Mouse (Mus musculus) neural tube, embryonic 14.5 days (tissue): Measurements from ENCODE around the gene Taf8. TPM values are rescaled to one million over a fixed set of nuclear protein-coding genes. Genes with fewer than 3 reads are reported as not detected.
A peak's percentile ranks its signal among the peaks of the same experiment; 100 is the strongest.

Experiments used
- ATAC-seq: fragments of 200-750 bp; cut with Nextera tagmentation; 2 replicates; pipeline ENCODE4 v1.8.0; 2017; ENCODE audit warnings: low read depth, mild to moderate bottlenecking, moderate TSS enrichment, moderate library complexity
- H3K27ac ChIP-seq: fragments of 300-500 bp; sonication (generic); 2 replicates; pipeline ENCODE4 v1.5.1; 2014; ENCODE audit warnings: low read depth, mild to moderate bottlenecking, control low read depth, low read length, moderate library complexity, mixed read lengths
- H3K27me3 ChIP-seq: fragments of 300-500 bp; sonication (generic); 2 replicates; pipeline ENCODE4 v1.6.1; 2014; ENCODE audit warnings: low read length; ENCODE audit not compliant: control insufficient read depth, insufficient read depth
- H3K36me3 ChIP-seq: fragments of 300-500 bp; sonication (generic); 2 replicates; pipeline ENCODE4 v1.6.1; 2014; ENCODE audit warnings: low read length, mixed read lengths; ENCODE audit not compliant: control insufficient read depth, insufficient read depth
- H3K4me1 ChIP-seq: fragments of 300-500 bp; sonication (generic); 2 replicates; pipeline ENCODE4 v1.6.1; 2014; ENCODE audit warnings: low read length; ENCODE audit not compliant: control insufficient read depth, insufficient read depth
- H3K4me2 ChIP-seq: fragments of 300-500 bp; sonication (generic); 2 replicates; pipeline ENCODE4 v1.6.1; 2014; ENCODE audit warnings: mild to moderate bottlenecking, low read depth, low read length, control low read depth
- H3K4me3 ChIP-seq: fragments of 300-500 bp; sonication (generic); 2 replicates; pipeline ENCODE4 v1.5.1; 2014; ENCODE audit warnings: low read depth, low read length, control low read depth, mixed read lengths
- H3K9ac ChIP-seq: fragments of 300-500 bp; sonication (generic); replicated peaks from 2 replicates; pipeline ENCODE4 v1.6.1; 2014; ENCODE audit warnings: low read depth, mild to moderate bottlenecking, control low read depth, low read length, mixed read lengths
- H3K9me3 ChIP-seq: fragments of 300-500 bp; sonication (generic); 2 replicates; pipeline ENCODE4 v1.6.1; 2016; ENCODE audit warnings: low read length; ENCODE audit not compliant: control insufficient read depth
- WGBS: fragments of 180-500 bp; shearing (Covaris S2); extraction: QIAGEN DNeasy Blood & Tissue Kit; methylation state at CpG from one replicate; pipeline ENCODE4 v1.1.7; 2014; 5-methylcytosine and 5-hydroxymethylcytosine counted together
- polyA plus RNA-seq: library from polyadenylated mRNA; unstranded; fragments of >200 nt; fragmentation: Nextera tagmentation; extraction: Ambion mirVana; gene quantifications from 2 replicates; pipeline ENCODE4 v1.2.1, GENCODE M21; 2014

Gene Taf8
- polyA plus RNA-seq, 1 experiment from 2014 or later: 16.4 TPM

DNA sequence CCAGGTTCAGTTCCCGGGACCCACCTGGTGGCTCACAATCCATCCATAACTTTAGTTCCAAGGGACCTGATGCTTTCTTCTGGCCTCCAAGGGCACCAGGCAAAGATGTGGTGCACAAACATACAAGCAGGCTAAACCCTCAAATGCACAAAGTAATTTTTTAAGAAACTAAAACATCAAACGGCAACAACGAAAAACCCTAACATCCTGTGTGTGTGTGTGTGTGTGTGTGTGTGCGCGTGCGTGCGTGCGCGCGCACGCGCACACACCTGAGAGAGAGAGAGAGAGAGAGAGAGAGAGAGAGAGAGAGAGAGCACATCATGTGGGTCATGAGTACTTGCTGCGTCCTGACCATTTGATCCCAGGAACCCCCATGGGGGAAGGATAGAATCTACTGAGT, 31.6 kb upstream of the Taf8 start:
- no peaks in the 10 kb centered on the region for H3K36me3 ChIP-seq

GRCm38 (mm10) chr17:47532364-47532763, 30.3 kb upstream of the Taf8 start:
- no peaks in the 10 kb centered on the region for H3K9me3 ChIP-seq
- H3K9ac ChIP-seq: no peak overlapping the region
- H3K36me3 ChIP-seq: no peaks in the 10 kb centered on the region
- H3K4me3 ChIP-seq: no peak overlapping the region
- no peaks in the 10 kb centered on the region for H3K27me3 ChIP-seq
- no peak overlapping the region for H3K4me2 ChIP-seq
- H3K27ac ChIP-seq: no peak overlapping the region
- peaks cover 2% of the 10 kb centered on the region; the same call in 1 of the 2 replicates for H3K4me1 ChIP-seq
- ATAC-seq: no peak
- WGBS: 97% methylated on average over 5 of the region's 5 CpGs

More for the DNA sequence above, 31.6 kb upstream of the Taf8 start:
- H3K9ac ChIP-seq: no peak overlapping the region
- no peaks in the 10 kb centered on the region for H3K9me3 ChIP-seq
- H3K4me1 ChIP-seq: no peaks in the 10 kb centered on the region
- H3K27ac ChIP-seq: no peak overlapping the region
- ATAC-seq: no peak
- WGBS: 94% methylated on average over 13 of the region's 13 CpGs
- no peak overlapping the region for H3K4me2 ChIP-seq
- H3K27me3 ChIP-seq: no peaks in the 10 kb centered on the region
- H3K4me3 ChIP-seq: no peak overlapping the region

DNA sequence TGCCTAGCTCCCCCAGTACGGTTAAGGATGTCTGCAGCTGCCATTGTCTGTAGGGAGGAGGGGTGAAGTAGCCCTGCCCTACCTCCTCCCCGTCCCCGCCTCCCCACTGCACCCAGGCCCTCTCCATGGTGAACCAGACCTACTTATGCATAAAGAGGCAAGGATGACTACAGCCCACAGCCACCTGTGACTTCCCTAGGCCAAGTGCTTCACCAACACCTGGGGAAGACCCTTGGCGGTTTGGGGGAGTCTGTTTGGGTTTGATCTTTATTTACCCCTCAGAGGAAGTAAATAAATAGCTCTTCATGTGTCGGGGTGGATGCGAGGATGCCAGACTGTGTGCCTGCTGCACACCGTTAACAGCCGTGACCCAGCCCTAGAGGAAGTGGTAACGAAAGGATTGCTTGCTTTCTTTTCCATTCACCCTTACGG, 29.3 kb upstream of the Taf8 start:
- no peaks in the 10 kb centered on the region for H3K36me3 ChIP-seq
- H3K27me3 ChIP-seq: no peaks in the 10 kb centered on the region
- no peaks in the 10 kb centered on the region for H3K9me3 ChIP-seq
- no peak overlapping the region for H3K9ac ChIP-seq
- no peak overlapping the region for H3K4me3 ChIP-seq
- H3K4me2 ChIP-seq: no peak overlapping the region
- no peak for ATAC-seq
- 41% methylated on average over 10 of the region's 10 CpGs for WGBS
- H3K27ac ChIP-seq: no peak overlapping the region
- H3K4me1 ChIP-seq: peaks cover 2% of the 10 kb centered on the region; the same call in 1 of the 2 replicates

GRCm38 (mm10) chr17:47529595-47529994, 27.5 kb upstream of the Taf8 start:
- Histone ChIP-seq H3K9me3 (no peaks in the 10 kb centered on the region), H3K4me3 (no peak overlapping the region), H3K36me3 (no peaks in the 10 kb centered on the region), H3K4me2 (no peak overlapping the region), H3K27ac (no peak overlapping the region), H3K4me1 (peaks cover 2% of the 10 kb centered on the region; the same call in 1 of the 2 replicates), H3K27me3 (no peaks in the 10 kb centered on the region), H3K9ac (no peak overlapping the region)
- no peak for ATAC-seq
- WGBS: 94% methylated on average over 11 of the region's 11 CpGs

DNA sequence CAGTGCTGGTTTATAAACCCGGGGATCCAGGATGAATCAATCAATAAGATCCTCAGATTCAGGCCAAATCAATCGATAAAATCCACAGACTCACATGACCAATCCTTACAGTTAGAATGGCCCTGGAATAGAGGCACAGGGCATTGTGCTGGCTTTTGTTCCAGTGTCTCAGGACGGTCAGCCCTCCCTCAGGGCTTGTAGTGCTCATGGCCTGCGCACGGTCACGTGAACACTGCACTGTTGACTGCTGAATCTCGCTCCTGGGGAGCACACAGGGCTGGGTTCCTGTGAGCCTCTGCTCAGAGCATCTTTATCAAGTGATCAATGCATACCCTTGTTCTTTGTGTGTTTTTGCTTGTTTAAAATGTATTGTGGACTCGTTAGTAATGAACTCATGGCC, 26.8 kb upstream of the Taf8 start:
- Histone ChIP-seq H3K27me3 (no peaks in the 10 kb centered on the region), H3K36me3 (no peaks in the 10 kb centered on the region), H3K27ac (no peak overlapping the region), H3K4me2 (no peak overlapping the region), H3K9ac (no peak overlapping the region), H3K4me3 (no peak overlapping the region), H3K4me1 (peaks cover 2% of the 10 kb centered on the region; the same call in 1 of the 2 replicates), H3K9me3 (no peaks in the 10 kb centered on the region)
- WGBS: 58% methylated on average over 8 of the region's 8 CpGs
- no peak for ATAC-seq

DNA sequence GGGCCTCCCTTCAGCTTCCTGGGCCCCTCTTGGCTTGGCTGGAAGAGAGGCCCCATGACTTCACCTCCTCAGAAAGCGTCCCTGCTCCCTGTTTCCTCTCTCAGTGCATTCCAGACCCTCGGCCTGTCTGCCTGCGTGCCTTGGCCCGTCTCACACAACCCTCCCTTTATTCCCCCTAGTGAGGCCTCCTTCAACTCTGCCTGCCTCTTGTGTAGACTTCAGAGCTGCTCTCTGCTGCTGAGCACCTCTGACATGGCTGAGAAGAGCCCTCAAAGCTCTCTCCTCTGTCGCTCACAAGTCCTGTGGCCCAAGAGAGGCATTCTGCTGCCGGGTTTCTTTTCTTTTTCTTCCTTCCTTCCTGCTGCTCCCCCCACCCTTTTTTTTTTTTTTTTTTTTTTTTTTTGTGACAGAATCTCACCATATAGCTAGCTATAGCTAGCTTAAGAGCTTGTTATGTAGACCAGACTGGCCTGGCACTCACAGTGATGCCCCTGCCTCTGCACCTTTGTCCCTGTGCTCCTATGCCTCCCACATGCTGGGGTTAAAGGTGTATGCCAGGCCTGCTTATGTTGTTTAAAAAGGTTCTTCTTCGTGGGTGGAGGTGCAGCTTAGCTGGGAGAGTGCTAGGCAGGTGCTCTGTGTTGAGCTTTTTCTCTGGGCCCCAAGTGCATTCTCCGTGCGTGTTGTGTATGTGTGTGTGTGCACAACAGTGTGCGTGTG, 25.6 kb upstream of the Taf8 start:
- 0 out of 2 replicates have a peak overlapping the region, but pooled peaks have one; percentile 34 for H3K27ac ChIP-seq
- H3K9me3 ChIP-seq: no peaks in the 10 kb centered on the region
- H3K9ac ChIP-seq: no peak overlapping the region
- ATAC-seq: peak; percentile 28; the same call in 1 of the 2 replicates
- H3K36me3 ChIP-seq: no peaks in the 10 kb centered on the region
- H3K4me1 ChIP-seq: peaks cover 2% of the 10 kb centered on the region
- H3K4me3 ChIP-seq: no peak overlapping the region
- no peak overlapping the region for H3K4me2 ChIP-seq
- no peaks in the 10 kb centered on the region for H3K27me3 ChIP-seq
- 56% methylated on average over 10 of the region's 10 CpGs for WGBS

- ATAC-seq: no peak
- Histone ChIP-seq H3K9ac (no peak overlapping the region), H3K4me1 (peaks cover 7% of the 10 kb centered on the region), H3K27me3 (no peaks in the 10 kb centered on the region), H3K36me3 (no peaks in the 10 kb centered on the region), H3K4me2 (no peak overlapping the region), H3K27ac (0 out of 2 replicates have a peak overlapping the region, but pooled peaks have one; percentile 34), H3K4me3 (no peak overlapping the region), H3K9me3 (no peaks in the 10 kb centered on the region)
- WGBS: 76% methylated on average over 17 of the region's 17 CpGs
These were observed 24.9 kb upstream of the Taf8 start for GRCm38 (mm10) chr17:47526856-47527520.

DNA sequence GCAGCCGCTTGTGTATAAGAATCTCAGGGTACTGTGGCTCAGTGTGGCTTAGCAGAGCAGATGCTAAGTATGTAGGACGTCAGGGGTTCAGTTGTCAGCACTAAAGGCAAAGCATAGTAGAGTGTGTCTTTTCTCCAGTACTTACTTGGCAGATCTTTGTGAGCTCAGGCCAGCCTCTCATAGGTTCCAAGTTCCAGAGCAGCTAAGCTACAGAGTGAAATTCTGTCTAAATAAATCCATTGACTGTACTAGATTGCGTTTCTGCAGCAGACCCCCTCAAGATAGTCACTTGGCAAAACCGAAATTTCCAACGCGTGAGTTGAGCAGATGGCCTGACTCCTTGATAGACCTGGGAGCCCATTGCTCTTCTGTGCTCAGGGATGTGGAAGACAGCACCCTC, 22.9 kb upstream of the Taf8 start:
- Histone ChIP-seq H3K4me3 (no peak overlapping the region), H3K27me3 (no peaks in the 10 kb centered on the region), H3K27ac (no peak overlapping the region), H3K36me3 (no peaks in the 10 kb centered on the region), H3K9ac (no peak overlapping the region), H3K9me3 (no peaks in the 10 kb centered on the region), H3K4me1 (peaks cover 15% of the 10 kb centered on the region), H3K4me2 (no peak overlapping the region)
- 93% methylated on average over 6 of the region's 6 CpGs for WGBS
- no peak for ATAC-seq

DNA sequence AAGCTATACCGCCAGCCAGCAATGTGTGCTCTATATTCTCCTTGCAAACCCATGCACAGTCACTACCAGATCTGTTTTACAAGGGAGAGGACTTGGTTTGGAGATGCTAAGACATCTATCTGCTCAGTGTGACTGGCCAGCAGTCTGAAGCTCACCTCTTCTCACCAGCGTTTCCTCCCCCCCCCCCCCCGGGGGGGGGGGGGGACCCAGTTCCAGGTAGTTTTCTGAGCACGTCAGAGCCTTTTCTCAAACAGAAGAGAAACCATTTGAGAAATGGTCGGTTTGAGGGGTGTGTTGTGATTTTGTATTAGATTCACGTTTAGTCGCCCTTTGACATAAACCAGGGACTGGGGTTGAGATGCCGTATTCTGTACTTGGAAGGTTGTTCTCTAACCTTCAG, 22.0 kb upstream of the Taf8 start:
- WGBS: 75% methylated on average over 8 of the region's 8 CpGs
- H3K9ac ChIP-seq: no peak overlapping the region
- ATAC-seq: no peak
- H3K4me2 ChIP-seq: no peak overlapping the region
- no peak overlapping the region for H3K4me3 ChIP-seq
- H3K9me3 ChIP-seq: no peaks in the 10 kb centered on the region
- no peaks in the 10 kb centered on the region for H3K27me3 ChIP-seq
- peaks cover 15% of the 10 kb centered on the region for H3K4me1 ChIP-seq
- H3K36me3 ChIP-seq: no peaks in the 10 kb centered on the region
- H3K27ac ChIP-seq: no peak overlapping the region
